Mouse (Mus musculus) kidney, postnatal 10 days (tissue): ENCODE measurements around the gene Clic4.

Experiments used
- DNase-seq: peaks from one replicate; pipeline ENCODE4 v3.0.0; 2021; ENCODE audit warnings: mixed read lengths

Gene Clic4

GRCm38 (mm10) chr4:135256536-135257450 is 15.8 kb downstream of the Clic4 start:
- DNase-seq, result no peak

GRCm38 (mm10) chr4:135254770-135255169 is 17.8 kb downstream of the Clic4 start:
- no peak for DNase-seq

GRCm38 (mm10) chr4:135254321-135254720 is 18.3 kb downstream of the Clic4 start:
- DNase-seq, result no peak

GRCm38 (mm10) chr4:135253239-135254039 is 19.2 kb downstream of the Clic4 start:
- no peak for DNase-seq

GRCm38 (mm10) chr4:135251801-135252200 is 20.8 kb downstream of the Clic4 start:
- DNase-seq, result no peak

- no peak for DNase-seq
These were observed 24.2 kb downstream of the Clic4 start for GRCm38 (mm10) chr4:135248250-135249018.

GRCm38 (mm10) chr4:135246866-135247756 is 25.5 kb downstream of the Clic4 start:
- DNase-seq, result no peak

- DNase-seq, result no peak
These were observed 26.2 kb downstream of the Clic4 start for GRCm38 (mm10) chr4:135246444-135246843.

- DNase-seq, result peak; percentile 66
These were observed 26.8 kb downstream of the Clic4 start for GRCm38 (mm10) chr4:135245841-135246240.

- DNase-seq, result peak; percentile 57
These were observed 28.3 kb downstream of the Clic4 start for GRCm38 (mm10) chr4:135244335-135244734.

- DNase-seq, result peak; percentile 71
These were observed 29.6 kb downstream of the Clic4 start for GRCm38 (mm10) chr4:135242913-135243541.

GRCm38 (mm10) chr4:135242383-135242782 is 30.2 kb downstream of the Clic4 start:
- no peak for DNase-seq

- DNase-seq, result peak; percentile 53
These were observed 30.9 kb downstream of the Clic4 start for GRCm38 (mm10) chr4:135241669-135242068.

GRCm38 (mm10) chr4:135241106-135241505 is 31.5 kb downstream of the Clic4 start:
- peak; percentile 51 for DNase-seq

GRCm38 (mm10) chr4:135240329-135240728 is 32.3 kb downstream of the Clic4 start:
- DNase-seq, result no peak

GRCm38 (mm10) chr4:135238706-135239510 is 33.7 kb downstream of the Clic4 start:
- no peak for DNase-seq

- no peak for DNase-seq
These were observed 36.0 kb downstream of the Clic4 start for GRCm38 (mm10) chr4:135236658-135237057.

- DNase-seq, result no peak
These were observed 37.1 kb downstream of the Clic4 start for GRCm38 (mm10) chr4:135235546-135235945.

GRCm38 (mm10) chr4:135232563-135232962 is 40.1 kb downstream of the Clic4 start:
- no peak for DNase-seq

GRCm38 (mm10) chr4:135231543-135231942 is 41.1 kb downstream of the Clic4 start:
- no peak for DNase-seq
